Mouse (Mus musculus): Measurements from ENCODE around the gene Gstm3. TPM values are rescaled to one million over a fixed set of nuclear protein-coding genes. Genes with fewer than 3 reads are reported as not detected.
"Not testable (repeated sequence)": the region's sequence is repeated elsewhere in the genome, so short reads cannot be mapped to it uniquely, and the experiment has no call there.

The Gstm3 gene
- total RNA-seq, 2 experiments from 2014 or later = not detected

DNA sequence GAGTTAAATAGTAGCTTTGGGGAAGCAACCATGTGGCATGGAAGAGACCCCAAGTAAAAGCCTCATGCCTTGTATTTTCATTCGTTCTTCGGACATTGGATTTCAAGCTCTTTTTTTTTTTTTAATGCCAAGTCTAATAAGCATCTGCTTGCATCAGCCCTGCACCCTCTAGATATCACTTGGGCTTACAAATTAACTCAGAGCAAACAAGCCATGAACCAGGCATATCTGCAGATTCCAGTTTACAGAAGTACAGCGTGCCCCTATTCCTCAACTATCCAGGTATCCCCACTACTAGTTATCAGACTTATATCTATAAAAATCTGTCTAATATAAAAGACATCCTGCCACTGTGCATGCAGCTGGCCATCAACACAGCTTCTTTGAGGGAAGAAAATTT lies 3.0 kb upstream of the Gstm3 start:
- DNase-seq = no peak

DNA sequence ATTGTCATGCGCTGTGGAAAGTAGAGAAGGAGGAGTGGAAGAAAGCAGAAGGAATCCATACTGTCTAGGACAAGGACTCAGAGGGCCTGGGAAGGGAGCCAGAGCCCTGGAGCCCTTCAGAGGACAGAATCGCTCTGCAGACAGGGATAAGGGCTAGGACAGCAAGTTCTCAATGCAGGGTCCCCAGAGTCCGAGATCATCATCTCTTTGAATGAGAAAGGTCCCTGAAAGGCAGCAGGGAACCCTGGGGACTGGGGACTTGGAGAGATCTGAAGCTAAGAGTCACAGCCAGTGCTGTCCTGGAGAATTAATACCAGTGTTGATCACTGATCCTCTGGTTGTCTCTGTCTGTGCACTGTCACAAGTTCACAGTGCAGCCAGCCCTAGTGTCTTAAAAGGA lies 2.0 kb upstream of the Gstm3 start:
- not testable (repeated sequence) for DNase-seq

DNA sequence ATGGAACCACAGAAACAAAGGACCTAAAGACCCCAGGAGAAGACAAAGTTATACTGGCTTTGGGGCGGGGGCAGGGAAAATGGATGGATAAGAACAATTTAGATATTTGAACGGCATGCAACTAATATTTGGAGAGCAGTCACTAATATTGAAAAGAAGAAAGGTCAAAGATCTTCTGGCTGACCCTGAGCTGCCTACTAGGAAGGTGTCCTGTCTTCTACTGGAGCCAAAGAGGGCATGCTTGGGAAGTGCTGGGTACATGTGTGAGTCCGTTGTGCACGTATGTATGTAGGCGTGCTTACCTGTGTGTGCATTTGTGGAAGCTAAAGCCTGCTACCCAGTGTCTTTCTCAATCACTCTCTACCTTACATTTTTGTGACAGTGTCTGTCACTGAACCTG lies 2.5 kb downstream of the Gstm3 start:
- DNase-seq = no peak

DNA sequence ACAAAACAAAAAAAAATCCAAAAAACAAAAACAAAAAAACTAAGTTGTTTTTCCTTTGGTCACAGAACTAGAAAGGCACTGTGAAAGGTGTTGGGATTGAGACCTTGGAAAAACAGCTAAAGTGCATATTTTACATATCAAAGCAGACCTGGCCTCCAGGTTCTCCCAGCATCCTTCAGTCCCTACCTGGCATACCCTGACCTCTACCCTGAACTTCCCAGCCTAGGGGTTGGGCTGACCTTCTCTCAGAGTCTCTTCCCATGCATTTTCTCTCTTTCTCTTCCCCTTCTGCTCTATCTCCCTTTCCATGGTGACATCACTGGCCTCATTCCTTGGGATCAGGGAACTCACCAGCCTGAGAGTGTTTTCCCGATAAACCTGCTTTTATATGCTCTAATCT lies 3.5 kb downstream of the Gstm3 start:
- no peak for DNase-seq

DNA sequence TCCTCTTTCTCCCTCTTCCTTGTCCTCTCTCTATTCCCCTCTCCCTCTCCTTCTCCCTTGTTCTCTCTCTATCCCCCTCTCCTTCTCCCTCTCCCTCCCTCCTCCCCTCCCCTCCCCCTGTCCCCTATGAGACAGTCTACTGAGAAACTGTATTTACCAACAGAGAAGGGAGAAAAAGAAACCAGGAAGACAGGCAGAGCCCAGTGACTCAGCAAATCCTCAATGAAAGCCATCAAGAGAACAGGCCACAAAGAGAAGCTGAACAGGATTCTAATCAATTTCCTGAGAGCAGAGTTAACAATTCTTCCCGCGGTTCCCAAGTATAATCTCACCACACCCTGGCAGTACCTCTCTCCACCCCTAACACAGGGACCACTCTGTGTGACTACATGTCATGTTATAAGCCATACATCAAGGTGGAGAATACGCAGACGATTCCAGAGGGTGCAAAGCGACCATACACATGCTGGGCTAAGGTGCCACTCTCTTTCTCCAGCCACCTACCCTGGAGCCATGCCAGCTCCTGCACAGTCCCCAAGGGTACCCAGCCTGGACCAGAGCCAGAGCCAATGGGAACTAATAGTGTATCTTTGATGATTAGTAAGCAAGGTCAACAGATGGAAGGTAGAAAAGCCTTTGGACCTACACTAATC lies 4.3 kb downstream of the Gstm3 start:
- DNase-seq = no peak

DNA sequence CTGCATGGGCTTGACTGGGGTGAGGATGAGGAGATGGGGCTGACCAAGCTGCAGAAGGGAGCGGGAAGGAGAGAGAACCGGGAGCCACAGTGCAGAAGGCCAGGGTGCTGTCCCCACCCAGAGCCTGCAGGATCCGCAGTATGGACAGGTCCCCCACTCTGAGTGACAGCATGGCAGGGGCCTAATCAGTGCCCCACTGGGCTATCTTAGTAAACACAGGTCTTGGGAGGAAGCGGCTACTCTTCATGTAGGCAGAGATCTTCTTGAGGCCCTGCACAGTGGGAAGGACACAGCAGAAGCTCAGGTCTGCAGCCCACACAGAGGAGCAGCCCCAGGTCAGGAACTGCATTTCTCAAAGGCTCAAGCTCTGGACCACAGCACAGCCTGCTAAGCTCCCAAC lies 5.1 kb downstream of the Gstm3 start:
- no peak for DNase-seq

DNA sequence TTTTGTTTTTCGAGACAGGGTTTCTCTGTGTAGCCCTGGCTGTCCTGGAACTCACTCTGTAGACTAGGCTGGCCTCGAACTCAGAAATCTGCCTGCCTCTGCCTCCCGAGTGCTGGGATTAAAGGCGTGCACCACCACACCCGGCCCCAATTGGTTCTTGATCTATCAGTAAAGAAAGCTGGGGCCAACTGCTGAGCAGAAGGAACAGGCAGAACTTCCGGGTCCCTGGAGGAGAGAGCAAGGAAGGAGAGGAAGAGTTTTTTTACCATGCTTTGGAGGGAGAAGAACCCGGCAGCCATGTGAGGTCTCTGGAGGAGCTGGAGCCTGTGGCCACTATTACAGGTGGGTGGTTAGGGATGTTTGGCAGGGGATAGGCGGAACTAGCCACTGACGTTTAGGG lies 13.8 kb downstream of the Gstm3 start:
- not testable (repeated sequence) for DNase-seq

DNA sequence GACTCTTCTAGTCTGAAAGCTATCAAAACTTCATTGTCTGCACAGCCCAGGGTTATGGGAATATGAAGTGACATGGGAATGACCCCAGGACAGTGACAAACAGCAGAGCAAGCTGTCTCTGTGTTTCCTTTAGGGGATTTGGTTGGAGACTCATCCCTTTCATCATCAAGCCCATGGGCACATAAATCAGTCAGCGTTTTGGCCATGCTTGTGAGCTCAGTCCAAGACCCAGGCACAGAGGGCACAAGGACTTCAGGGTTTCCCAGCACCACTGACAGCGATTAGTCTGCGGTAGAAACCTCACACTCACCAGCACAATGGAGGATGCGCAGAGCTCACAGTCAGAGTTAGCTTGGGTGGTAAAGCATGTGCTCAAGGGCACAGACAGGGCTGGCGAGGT lies 15.2 kb downstream of the Gstm3 start:
- no peak for DNase-seq

DNA sequence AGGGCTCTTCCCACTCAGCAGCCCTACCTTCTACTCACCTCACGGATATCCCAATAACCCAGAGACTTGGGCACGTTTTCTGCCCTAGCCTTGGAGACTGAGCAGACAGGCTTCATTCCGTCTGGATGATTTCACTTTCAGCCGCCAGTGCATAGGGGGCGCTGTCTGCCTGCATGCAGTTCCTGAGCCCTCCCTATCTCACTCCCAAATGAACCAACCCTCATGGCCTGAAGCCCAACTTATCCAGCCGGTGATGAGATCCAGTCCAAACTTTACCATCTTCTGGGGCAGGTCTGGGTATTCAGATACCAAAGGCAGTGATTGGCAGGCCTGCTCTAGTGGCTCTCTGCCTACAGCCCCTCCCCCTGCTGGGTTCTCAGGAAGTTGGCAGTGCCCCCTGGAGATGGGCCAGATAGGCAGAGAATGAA lies 15.7 kb downstream of the Gstm3 start:
- peak; percentile 84 for DNase-seq

DNA sequence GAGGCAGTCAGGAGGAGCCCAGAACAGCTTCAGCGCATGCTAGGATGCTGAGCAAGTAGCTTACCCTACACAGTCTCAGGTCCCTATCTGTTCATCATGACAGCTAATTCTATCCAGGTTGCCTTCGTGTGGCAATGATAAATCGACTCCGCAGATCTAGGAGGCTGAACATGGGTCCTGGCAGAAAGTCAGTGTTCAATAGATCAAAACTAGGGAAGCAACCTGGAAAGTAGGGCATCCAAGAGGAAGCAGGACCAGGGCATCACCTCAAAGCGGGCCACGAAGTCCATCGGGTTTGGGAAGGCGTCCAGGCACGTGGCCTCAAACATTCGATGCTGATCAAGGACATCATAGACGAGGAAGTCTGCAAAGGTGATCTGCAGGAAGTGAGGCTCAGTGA lies 18.6 kb downstream of the Gstm3 start:
- DNase-seq = no peak

DNA sequence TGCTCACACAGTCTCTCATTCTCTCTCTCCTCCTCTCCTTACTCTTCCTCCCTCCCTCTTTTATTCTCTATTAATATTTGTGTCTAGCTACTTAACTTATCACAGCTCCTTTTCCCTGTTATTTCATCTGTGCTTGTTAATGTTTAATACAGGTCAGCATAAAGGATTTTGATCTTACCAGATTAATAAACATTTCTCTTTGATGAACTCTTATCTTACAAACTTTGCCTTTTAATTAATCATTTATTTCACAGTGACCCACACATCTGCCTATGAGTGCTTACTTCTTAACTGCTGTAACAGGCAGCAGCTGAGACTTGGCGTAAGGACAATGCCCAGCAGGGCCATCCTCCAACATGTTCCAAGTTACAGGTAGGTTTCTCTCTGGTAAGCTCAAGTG lies 19.6 kb downstream of the Gstm3 start:
- DNase-seq = not testable (repeated sequence)

DNA sequence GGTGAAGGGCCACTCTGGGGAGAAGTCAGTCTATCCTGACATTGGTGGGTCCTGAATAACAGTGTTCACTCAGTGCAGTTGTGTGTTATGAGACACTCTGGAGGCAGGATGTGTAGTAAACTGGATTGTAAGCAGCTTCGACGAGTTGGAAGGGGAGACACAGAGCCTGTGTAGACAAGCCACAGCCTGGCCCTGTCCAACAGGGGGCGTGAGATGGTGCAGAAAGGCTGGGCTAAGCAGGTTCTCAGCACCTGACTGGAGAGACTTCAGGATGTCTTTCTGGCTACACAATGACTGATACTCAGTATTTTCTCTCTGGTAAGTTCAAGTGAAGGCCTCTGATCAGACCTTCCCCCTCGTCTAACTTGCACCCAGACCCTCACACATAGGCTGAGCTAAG lies 23.4 kb downstream of the Gstm3 start:
- no peak for DNase-seq

DNA sequence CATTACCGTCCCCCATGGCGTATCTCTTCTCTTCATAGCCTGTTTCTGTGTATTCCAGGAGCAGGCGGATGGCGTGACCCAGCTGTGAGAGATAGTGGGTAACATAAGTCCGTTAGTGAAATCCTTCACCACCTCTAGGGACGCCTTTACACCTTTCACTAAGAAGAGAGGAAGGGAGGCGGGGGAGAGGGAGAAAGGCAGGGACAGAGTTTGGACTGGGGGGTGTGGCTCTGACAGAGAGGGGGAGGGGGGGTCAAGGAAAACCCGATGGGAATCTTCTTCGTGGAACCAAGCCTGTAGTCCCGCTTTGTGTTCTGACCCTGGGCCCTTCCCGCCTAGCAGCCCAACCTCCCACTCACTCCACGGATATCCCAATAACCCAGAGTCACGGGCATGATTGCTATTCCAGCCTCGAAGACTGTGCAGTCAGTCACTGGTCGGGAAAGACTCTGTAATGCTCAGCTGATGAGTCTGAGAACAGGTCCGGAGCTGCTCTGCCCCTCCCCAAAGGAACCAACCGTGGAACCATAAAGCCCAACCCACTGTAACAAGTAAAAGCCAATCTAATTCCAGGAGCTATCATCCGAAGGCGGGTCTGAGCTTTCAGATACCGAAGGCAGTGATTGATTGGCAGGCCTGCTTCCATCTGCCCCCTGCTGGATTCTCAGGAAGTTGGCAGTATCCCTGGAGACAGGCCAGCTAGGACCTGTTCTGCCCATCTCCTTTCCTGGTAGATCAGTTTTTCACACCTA lies 25.7 kb downstream of the Gstm3 start, which contains the start of gene Gstm6:
Gene Gstm6 (minus strand): TSS at position 511 of the 752 bp plus-strand sequence.
- DNase-seq = peak; percentile 49

DNA sequence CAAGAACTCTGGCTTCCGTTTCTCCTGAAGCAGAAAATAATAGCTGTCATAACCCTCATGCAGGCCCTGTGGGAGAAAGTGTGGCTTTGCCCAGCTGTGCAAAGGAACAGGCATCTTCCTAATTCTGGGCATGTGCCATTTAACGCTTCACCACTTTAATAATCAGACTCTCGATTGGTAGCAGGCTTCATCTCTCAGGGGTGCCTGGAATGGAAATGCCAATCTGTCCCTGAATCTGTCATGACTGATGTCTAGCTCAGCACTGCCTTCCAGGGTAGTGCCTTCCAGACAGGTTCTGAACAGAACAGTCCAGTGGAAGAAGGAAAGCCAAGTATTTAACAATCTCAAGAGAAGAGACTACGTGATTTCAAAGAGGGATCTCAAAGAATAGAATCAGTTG lies 27.8 kb downstream of the Gstm3 start:
- no peak for DNase-seq

DNA sequence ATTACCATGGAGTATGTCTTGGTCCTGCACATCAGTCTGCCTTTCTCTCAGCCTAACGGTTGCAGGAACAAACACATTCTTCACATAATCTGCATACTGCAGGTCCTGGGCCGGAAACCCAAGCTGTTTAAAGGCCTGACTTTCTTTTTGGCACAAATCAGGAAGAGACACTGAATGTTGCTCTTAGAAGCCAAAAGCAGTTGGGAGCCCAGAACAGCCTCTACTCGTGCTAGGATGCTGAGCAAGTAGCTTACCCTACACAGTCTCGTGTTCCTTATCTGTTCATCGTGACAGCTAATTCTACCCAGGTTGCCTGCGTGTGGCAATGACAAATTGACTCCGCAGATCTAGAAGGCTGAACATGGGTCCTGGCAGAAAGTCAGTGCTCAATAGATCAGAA lies 28.6 kb downstream of the Gstm3 start:
- DNase-seq = no peak

DNA sequence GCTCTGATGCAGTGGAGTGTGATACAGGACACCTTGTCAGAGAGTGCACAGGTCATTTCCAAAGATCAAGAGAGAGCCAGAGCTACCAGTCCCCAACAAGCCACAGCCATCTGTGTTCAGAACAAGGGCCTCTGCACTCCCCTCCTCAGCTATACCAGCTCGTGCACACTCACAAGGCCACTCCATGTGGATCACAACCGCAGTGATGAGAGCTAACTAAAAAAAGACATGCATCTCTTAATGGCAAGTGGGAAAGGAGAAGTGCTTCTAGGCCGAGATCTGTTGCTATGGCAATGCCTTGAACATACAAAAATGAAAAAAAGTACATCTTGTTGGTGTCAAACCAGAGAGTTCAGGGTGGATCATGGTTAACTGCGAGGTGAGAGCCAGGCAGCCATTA lies 29.3 kb downstream of the Gstm3 start:
- DNase-seq = no peak

DNA sequence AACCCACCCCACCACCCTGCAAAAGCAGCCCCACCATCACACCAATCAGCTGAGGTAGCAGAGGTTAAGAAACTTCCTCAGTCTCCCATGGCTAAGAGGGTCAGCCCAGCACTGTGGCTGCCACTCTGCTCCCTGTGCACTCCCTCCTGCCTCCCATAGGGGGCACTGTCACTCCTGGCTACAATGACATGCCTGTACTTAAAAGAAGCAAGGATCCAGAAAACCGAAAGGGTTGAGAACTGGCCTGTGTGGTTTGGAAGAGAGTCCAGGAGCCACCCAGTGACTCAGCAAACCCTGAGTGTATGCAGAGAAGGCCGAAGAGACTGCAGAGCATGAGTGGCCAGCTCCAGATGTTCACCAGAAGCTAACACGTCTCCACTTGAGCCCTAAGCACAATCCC lies 29.7 kb downstream of the Gstm3 start:
- peak; percentile 81 for DNase-seq

DNA sequence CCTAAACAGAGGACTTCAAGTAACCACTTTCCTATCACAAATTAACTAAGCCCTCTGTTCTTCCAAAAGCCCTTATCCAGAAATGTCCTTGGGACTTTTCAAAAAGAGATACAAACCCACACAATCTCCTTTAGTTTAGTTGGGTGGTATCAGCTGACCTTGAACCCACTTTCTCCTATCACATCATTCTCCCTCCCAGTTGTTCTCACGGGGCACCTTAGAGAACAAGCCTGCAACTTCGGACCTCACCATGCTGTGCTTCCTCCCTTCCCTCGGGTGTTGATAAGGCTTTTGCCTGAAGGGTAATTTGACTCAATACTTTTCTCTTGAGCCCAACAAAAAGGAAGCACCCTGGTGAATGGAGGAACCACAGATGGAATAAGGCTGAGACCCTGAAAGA lies 33.2 kb downstream of the Gstm3 start:
- DNase-seq = no peak

DNA sequence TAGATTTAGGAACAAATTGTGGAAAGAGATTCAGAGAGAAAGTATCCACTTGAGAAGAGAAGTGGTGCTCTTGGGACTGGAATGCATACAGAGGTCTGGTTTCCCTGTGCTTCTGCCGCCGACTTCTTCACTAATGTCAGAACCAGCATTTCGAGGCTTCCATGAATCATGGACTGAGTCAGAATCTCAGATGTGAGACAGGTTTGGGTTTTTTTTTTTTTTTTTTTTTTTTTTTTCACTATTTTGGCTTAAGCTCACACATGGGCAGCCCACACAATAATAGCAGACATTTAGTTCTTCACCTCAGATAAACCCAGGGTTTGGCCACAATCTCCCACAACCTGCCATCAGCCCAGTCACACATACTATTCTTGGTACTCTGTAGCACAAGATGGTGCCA lies 33.8 kb downstream of the Gstm3 start:
- no peak for DNase-seq

DNA sequence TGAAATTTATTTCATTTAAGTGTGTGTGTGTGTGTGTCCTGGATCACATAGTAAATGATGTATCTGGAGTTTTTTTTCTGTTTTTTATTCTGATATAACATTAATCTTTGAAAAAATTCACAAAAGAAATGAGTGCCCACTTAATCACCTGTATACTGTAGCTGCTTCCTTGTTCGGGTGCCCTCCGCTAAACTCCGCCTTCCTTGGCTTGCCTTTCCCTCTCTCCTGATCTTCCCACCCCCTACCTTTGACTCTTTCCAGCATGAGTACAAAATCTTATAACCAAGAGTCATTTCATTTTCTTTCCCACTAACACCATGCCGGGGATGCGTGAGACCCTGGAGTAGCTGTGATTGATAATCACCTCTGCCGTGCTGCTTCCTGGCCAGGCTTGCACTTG lies 37.0 kb downstream of the Gstm3 start:
- DNase-seq = no peak

DNA sequence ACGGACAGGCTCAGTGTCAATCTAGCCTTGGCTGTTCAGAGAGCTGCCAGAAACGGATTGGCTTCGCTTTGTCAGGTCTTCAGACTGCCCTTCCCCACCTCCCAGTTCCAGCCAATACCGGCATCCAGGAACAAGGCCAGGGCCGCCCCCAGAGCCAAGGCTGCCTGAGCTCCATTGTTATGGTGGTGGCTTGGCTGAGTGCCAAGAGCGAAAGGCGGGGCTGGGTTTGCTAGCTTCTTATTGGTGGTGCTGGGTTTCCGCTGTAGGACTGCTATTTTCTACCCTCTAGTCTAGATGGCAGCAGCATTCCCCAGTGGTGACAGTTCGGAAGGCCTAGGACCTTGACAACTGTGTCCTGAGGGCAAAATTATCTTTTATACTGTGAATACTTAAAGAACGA lies 37.4 kb downstream of the Gstm3 start, which contains the start of gene Gstm7:
Gene Gstm7 (minus strand): TSS at position 148 of the 400 bp plus-strand sequence.
- peak; percentile 99 for DNase-seq

DNA sequence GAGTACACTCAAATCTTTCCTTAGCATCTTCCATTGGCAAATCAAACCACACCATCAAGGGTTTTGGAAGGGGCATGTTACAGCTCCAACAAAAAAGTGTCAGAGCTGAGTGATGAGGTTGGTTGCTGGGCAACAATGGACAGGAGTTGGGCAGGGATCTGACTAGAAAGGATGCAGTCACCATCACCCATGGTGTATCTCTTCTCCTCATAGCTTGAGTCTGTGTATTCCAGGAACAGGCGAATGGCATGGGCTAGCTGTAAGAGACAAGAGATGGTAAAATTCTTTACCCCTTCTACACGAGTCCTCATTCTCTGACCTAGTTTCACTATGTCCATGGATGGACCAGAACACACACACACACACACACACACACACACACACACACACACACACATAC lies 37.9 kb downstream of the Gstm3 start:
- DNase-seq = no peak

DNA sequence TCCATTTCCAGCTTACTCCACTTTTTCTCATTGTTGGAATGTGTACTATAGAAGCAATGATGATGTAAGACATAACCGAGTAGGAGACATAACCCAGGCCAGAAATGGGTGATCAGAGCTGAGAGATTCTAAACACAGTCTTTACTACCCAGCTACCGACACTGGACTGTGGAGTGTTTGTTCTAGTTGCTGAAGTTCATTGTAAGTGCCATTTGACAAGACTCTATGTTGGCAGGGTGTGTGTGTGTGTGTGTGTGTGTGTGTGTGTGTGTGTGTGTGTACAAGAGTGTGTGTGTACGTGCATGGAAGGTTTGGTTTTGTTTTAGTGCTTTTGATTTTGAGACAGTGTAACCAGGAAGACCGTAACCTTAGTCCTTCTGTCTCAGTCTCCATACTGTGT lies 39.4 kb downstream of the Gstm3 start:
- no peak for DNase-seq

DNA sequence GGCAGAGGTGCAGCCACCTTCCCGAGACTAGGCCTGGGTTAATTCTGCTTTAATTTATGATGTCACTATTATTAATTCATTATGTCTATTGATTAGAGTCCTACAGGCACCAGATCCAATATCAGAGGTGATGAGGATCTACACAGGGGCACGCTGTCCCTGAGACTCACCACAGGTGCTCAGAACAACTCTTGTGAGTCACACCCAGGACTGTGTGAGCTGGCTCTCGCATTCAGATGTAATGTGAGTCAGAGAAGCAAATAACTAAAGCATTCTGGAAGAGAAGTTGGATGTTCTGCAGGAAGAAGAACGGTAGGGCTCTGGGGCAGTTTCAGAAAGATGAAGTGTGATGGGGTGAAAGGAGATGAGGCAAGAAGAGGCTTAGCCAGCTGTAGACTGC lies 39.8 kb downstream of the Gstm3 start:
- no peak for DNase-seq
